Mouse (Mus musculus): ENCODE data around the gene St6galnac3. TPM values are rescaled to one million over a fixed set of nuclear protein-coding genes. Genes with fewer than 3 reads are reported as not detected.
A peak's percentile ranks its signal among the peaks of the same experiment; 100 is the strongest.

The St6galnac3 gene
- polyA plus RNA-seq, 1 experiment, result 15.6 TPM

GRCm38 (mm10) chr3:153749359-153749758, 24.4 kb upstream of the St6galnac3 start:
- no peak for DNase-seq (ENCODE audit: low read depth)
- TF ChIP-seq POLR2A (IDR thresholded peaks at IDR 0.05; ENCODE audit: borderline replicate concordance, extremely low read depth, insufficient read depth, insufficient read length, poor library complexity, severe bottlenecking) (no peak), CTCF (IDR thresholded peaks at IDR 0.05; ENCODE audit: borderline replicate concordance, extremely low read depth, insufficient read depth, insufficient read length) (no peak)

GRCm38 (mm10) chr3:153748293-153748692, 23.3 kb upstream of the St6galnac3 start:
- no peak for DNase-seq (ENCODE audit: low read depth)
- TF ChIP-seq CTCF (IDR thresholded peaks at IDR 0.05; ENCODE audit: borderline replicate concordance, extremely low read depth, insufficient read depth, insufficient read length) (no peak), POLR2A (IDR thresholded peaks at IDR 0.05; ENCODE audit: borderline replicate concordance, extremely low read depth, insufficient read depth, insufficient read length, poor library complexity, severe bottlenecking) (no peak)

GRCm38 (mm10) chr3:153745099-153745498, 20.1 kb upstream of the St6galnac3 start:
- no peak for TF ChIP-seq POLR2A (IDR thresholded peaks at IDR 0.05; ENCODE audit: borderline replicate concordance, extremely low read depth, insufficient read depth, insufficient read length, poor library complexity, severe bottlenecking)
- no peak for TF ChIP-seq CTCF (IDR thresholded peaks at IDR 0.05; ENCODE audit: borderline replicate concordance, extremely low read depth, insufficient read depth, insufficient read length)
- no peak for DNase-seq (ENCODE audit: low read depth)

- no peak for DNase-seq (ENCODE audit: low read depth)
- TF ChIP-seq CTCF (IDR thresholded peaks at IDR 0.05; ENCODE audit: borderline replicate concordance, extremely low read depth, insufficient read depth, insufficient read length) (no peak), POLR2A (IDR thresholded peaks at IDR 0.05; ENCODE audit: borderline replicate concordance, extremely low read depth, insufficient read depth, insufficient read length, poor library complexity, severe bottlenecking) (no peak)
Observed at GRCm38 (mm10) chr3:153744447-153744846, 19.5 kb upstream of the St6galnac3 start.

- no peak for TF ChIP-seq POLR2A (IDR thresholded peaks at IDR 0.05; ENCODE audit: borderline replicate concordance, extremely low read depth, insufficient read depth, insufficient read length, poor library complexity, severe bottlenecking)
- TF ChIP-seq CTCF (IDR thresholded peaks at IDR 0.05; ENCODE audit: borderline replicate concordance, extremely low read depth, insufficient read depth, insufficient read length), result no peak
- no peak for DNase-seq (ENCODE audit: low read depth)
Observed at GRCm38 (mm10) chr3:153741800-153742199, 16.8 kb upstream of the St6galnac3 start.

- TF ChIP-seq CTCF (IDR thresholded peaks at IDR 0.05; ENCODE audit: borderline replicate concordance, extremely low read depth, insufficient read depth, insufficient read length) (no peak), POLR2A (IDR thresholded peaks at IDR 0.05; ENCODE audit: borderline replicate concordance, extremely low read depth, insufficient read depth, insufficient read length, poor library complexity, severe bottlenecking) (no peak)
- no peak for DNase-seq (ENCODE audit: low read depth)
Observed at GRCm38 (mm10) chr3:153739351-153739750, 14.4 kb upstream of the St6galnac3 start.

- DNase-seq (ENCODE audit: low read depth), result peak; percentile 71
- TF ChIP-seq CTCF (IDR thresholded peaks at IDR 0.05; ENCODE audit: borderline replicate concordance, extremely low read depth, insufficient read depth, insufficient read length), result no peak
- TF ChIP-seq POLR2A (IDR thresholded peaks at IDR 0.05; ENCODE audit: borderline replicate concordance, extremely low read depth, insufficient read depth, insufficient read length, poor library complexity, severe bottlenecking), result no peak
Observed at GRCm38 (mm10) chr3:153738421-153738820, 13.4 kb upstream of the St6galnac3 start.

GRCm38 (mm10) chr3:153736756-153737280, 11.8 kb upstream of the St6galnac3 start:
- DNase-seq (ENCODE audit: low read depth), result peak; percentile 63
- TF ChIP-seq POLR2A (IDR thresholded peaks at IDR 0.05; ENCODE audit: borderline replicate concordance, extremely low read depth, insufficient read depth, insufficient read length, poor library complexity, severe bottlenecking), result no peak
- TF ChIP-seq CTCF (IDR thresholded peaks at IDR 0.05; ENCODE audit: borderline replicate concordance, extremely low read depth, insufficient read depth, insufficient read length), result no peak

GRCm38 (mm10) chr3:153735796-153736549, 11.0 kb upstream of the St6galnac3 start:
- TF ChIP-seq POLR2A (IDR thresholded peaks at IDR 0.05; ENCODE audit: borderline replicate concordance, extremely low read depth, insufficient read depth, insufficient read length, poor library complexity, severe bottlenecking) (no peak), CTCF (IDR thresholded peaks at IDR 0.05; ENCODE audit: borderline replicate concordance, extremely low read depth, insufficient read depth, insufficient read length) (no peak)
- DNase-seq (ENCODE audit: low read depth), result no peak

- TF ChIP-seq CTCF (IDR thresholded peaks at IDR 0.05; ENCODE audit: borderline replicate concordance, extremely low read depth, insufficient read depth, insufficient read length) (no peak), POLR2A (IDR thresholded peaks at IDR 0.05; ENCODE audit: borderline replicate concordance, extremely low read depth, insufficient read depth, insufficient read length, poor library complexity, severe bottlenecking) (no peak)
- DNase-seq (ENCODE audit: low read depth), result peak; percentile 63
Observed at GRCm38 (mm10) chr3:153734741-153735140, 9.8 kb upstream of the St6galnac3 start.

- TF ChIP-seq POLR2A (IDR thresholded peaks at IDR 0.05; ENCODE audit: borderline replicate concordance, extremely low read depth, insufficient read depth, insufficient read length, poor library complexity, severe bottlenecking) (no peak), CTCF (IDR thresholded peaks at IDR 0.05; ENCODE audit: borderline replicate concordance, extremely low read depth, insufficient read depth, insufficient read length) (no peak)
- no peak for DNase-seq (ENCODE audit: low read depth)
Observed at GRCm38 (mm10) chr3:153733364-153734159, 8.6 kb upstream of the St6galnac3 start.
